Mouse (Mus musculus) naive thymus-derived CD4-positive, alpha-beta T cell, adult 2 months (primary cell): ENCODE measurements around the gene Cpn1.
"Not testable (repeated sequence)": the region's sequence is repeated elsewhere in the genome, so short reads cannot be mapped to it uniquely, and the experiment has no call there.

ENCODE experiments used
- DNase-seq: peaks from one replicate; pipeline ENCODE4 v3.0.0-alpha.2; 2011; ENCODE audit warnings: low read depth

Gene Cpn1

DNA sequence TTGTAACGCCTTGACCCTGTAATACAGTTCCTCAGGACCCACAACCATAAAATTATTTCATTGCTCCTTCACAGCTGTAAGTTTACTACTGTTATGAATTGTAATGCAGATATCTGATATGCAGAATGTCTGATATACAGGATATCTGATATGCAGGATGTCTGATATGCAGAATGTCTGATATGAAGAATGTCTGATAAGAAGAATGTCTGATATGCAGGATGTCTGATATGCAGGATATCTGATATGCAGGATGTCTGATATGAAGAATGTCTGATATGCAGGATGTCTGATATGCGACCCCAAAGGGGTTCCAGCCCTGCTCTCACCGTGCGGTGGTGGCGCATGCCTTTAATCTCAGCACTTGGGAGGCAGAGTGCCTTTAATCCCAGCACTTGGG, 4.4 kb downstream of the Cpn1 start:
- no peak for DNase-seq

DNA sequence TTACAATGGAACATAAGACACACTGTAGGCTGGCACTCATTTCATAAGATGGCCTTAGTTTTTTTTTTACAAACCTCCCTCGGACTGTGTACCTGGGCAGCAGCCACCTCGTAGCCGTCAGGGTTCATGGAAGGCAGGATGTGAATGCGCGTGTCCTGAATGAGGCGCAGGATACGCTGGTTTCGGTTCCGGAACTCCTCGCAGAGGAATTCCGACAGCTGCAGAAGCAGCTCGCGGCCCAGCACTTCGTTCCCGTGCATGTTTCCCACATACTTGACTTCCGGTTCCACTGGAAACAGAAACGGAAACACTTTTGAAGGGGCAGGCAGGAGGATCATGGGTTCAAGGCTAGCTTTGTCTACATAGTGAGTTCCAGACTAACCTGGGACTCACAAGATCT, 5.6 kb downstream of the Cpn1 start:
- no peak for DNase-seq

DNA sequence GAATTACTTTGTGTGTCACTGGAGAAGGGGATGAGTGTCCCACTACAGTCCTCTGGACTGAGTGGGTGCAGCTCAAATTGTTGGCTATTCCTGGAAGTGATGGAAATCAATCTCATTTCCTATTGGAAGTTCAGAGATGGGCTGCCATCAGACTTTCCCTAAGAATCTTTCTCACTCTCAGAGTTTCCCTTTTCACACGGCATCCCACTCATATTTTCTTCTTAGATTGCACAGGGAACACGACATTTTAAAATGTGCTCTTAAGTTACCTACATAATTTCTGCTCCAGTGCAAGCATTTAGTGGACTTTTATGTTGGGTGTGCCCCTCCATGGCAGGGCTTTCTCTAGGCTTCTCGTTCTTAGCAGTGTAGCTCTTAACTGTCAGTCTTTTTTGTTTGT, 8.6 kb downstream of the Cpn1 start:
- DNase-seq = no peak

DNA sequence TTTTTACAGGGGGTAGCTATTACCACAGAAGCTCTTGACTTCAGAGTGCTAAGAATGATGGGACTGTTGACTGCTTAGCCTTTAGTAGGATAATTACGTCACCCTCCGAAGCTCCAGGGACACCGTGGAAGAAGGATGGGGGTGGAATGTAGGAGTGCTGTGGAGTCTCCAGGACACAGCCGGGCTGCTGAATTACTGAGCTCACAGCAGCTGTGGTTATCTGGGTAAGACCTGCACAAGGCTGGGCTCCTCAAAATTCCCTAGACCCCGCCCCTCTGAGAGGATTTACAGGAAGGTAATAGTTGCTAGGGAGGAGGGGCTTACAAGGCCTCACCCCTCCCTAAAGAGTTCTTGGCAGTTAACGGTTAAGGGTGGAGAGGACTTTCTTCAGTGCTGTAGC, 9.7 kb downstream of the Cpn1 start:
- DNase-seq = no peak

DNA sequence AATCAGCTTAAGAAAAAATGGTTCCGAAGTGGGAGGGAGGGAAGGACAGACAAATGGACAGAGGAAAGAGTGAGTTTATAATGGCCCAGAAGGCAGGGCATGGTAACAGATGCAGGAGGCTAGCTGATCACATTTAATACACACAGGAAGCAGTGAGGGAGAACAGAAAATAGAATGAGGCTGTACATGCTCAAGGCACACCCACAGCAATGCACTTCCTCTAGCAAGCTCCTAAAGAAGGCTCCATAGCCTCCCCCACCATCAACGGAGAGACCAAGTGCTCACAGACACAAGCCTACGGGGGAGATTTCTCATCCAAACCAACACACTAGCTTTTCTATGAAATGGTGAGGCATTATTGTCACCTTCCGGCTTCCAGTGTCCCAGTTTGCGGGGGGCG, 12.1 kb downstream of the Cpn1 start:
- DNase-seq = no peak

DNA sequence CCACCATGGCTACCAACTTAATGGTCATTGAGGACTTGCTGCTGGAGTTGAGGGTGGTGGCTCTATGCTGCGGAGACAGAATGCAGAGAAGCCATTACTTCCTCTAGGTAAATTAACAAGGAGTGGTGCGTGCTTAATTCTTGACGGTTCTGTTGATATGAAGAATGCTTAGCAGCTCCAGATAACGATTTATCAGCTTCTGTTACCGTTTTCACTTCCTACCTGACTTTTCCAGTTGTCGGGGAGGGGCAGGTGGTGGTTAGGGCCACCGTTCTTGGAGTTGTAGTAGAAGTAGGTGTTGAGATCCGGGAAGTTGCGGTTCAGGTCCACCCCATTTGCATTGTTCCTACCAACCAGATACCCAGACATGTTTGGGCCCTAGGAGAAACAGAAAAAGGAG, 12.6 kb downstream of the Cpn1 start:
- DNase-seq = no peak

DNA sequence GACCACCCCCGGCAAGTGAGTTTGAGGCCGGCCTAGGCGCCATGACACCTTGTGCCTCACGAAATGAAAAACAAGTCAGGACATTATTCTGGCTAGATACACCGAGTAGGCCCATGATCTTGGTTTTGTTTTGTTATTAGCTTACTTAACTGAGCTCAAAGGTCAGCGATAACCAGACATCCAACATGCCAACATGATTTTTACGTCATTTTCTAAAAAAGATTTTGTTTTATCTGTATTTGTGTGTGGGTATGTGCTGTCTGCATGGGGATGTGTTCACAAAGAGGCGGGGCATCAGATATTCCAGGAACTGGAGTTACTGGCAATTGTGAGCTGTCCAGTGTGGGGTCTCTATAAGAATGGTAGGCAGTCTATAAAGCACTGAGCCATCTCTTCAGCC, 14.2 kb downstream of the Cpn1 start:
- no peak for DNase-seq

DNA sequence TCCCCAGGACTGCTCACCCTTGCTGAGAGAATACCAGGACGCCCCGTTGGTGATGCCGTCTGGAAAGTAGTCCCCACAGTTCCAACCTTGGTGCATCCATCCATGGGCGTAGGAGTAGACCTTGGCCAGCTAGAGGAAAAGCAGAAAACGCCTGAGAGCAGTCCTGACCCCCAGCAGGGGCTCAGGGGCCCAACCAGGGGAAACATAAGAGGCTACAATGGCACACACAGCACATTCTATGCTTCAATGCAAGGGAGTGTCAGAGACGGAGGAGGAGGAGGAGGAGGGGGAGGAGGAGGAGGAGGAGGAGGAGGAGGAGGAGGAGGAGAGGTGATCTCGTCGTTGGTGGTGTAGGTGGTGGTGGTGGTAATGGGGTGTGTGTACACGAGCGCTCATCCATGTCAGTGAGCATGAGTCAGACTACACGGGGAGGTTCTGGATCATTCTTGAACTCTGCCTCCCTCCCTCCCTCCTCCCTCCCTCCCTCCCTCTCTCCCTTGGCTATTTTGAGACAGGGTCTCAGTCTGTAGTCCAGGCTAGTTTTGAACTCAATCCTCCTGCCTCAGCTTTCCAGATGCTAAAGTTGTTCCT, 17.8 kb downstream of the Cpn1 start:
- DNase-seq = no peak

DNA sequence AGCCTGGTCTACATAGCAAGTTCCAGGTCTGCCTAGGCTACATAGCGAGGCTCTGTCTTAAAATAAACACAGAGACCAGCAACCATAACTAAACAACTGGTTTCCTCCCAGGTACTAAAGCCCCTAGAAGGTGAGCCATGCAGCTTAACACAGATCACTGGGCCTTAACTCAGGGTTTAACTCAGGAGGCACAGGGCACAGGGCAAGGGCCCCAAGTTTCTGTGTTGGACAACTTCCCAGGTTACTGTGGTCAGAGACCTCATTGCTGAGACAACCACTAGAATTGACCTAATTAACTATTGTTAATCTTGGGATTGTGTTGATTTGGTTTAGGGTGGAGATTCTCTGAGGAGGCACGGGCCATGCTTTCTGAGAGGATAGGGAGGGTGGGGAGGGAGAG, 19.9 kb downstream of the Cpn1 start:
- no peak for DNase-seq

DNA sequence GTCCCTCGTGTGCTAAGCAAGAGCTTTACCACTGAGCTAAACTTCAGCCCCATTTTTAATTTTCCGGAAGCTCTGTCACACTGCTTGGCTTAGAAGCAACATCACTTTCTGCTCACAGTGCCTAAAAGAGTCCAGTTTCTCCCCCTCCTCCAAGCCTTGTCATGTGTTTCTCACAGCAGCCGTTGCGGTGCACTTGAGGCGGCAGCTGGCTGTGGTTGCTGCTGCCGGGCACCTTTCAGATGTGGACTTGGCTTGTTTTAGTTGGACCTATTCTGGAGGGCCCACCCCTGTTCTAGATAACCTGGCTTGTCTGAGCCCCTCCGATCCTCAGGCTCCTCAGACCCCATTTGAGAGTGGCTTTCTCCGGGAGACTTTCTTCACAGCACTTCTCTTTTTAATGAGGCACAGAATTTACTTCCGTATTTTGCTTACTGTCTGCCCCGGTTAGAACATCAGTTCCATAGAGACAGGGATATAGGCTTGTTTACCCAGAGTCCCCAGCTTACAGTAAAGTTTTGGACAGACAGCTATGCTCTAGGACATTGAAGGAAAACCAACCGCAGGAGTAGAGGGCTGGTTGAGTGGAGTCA, 20.8 kb downstream of the Cpn1 start:
- peak; percentile 8 for DNase-seq

DNA sequence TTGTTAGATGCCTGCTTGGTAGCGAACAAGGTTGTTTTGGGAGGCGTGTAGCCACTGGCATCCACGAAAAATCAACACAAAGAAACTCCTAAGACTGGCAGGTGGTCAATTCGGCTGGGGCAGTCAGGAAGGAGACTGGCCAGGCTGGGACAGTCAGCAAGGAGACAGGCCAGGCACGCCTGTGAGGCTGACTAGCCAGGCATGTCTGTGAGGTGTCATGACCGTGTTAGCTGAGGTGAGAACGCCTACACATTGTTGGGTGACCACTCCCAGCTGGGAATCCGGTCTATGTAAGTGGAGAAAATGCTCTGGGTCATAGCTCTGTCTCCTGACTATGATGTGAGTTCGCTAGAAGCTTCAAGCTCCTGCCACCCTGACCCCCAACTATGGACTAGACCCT, 23.6 kb downstream of the Cpn1 start:
- no peak for DNase-seq

DNA sequence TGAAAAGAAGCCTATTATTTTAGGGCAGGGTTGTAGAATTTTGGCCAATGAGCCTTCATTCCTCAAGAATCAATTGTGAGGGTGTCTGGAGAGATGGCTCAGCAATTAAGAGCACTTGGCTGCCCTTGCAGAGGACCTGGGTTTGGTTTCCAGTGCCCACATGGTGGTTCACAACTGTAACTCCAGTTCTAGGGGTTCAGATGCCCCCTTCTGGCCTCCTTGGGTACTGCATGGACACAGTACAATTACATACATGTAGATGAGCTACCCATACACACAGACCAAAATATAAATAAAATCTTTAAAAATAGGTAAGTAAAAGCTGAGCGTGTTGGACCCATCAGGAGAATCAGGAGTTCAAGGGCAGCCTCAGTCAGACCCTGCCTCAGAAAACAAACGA, 25.2 kb downstream of the Cpn1 start:
- DNase-seq = peak; percentile 54

DNA sequence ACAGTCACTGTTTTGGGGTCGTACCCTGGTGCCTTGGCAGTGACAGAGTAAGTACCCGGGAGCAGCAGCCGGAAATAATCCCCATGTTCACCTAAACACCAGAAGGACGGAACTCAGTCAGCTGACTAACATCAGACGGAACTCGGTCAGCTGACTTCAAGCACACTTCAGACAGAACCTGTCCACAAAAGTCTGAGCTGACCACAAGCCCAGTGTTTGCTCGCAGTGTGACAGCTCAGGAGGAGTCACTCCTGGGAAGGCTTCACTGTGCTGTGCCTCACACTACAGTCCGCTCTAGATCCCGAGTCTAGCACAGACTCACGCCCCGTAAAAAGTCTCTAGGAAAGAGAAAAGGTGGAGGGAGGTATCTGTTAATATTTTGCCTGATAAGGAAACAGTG, 26.3 kb downstream of the Cpn1 start:
- DNase-seq = no peak

DNA sequence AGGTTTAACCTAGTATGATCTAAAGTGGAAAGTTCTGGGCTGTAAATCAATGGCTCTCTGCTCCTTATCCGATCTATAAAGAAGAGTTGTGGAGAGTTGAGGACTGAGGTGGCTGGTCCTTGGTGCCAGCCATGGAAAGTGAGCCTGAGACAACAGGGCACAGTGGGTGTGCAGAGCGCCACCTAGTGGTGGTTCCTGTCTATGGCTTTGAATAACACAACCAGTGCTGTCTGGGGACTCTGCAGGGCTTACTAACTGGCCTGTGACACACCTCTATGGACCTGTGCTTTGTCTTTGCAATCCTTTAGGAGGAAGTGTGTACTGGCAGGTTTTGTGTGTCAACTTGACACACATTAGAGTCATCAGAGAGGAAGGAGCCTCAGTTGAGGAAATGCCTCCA, 27.2 kb downstream of the Cpn1 start:
- peak; percentile 75 for DNase-seq

DNA sequence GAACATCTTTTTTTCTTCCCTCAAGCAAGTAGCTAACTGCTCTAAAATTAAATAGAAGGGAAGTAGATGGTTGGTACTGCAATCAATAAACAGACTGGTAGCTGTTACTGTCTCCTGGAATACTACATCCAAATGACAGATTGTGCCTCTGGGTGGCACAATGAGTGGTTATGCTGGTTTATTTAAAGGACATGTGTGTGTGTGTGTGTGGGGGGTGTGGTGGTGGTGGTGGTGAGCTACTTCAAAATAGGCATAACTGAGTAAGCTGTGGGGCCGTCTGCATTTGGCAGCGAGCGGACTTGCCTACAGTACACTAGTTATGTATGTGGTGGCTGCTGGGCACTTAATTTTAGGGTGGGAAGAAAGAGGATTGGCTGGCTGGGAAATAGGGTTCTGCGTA, 28.5 kb downstream of the Cpn1 start:
- no peak for DNase-seq

DNA sequence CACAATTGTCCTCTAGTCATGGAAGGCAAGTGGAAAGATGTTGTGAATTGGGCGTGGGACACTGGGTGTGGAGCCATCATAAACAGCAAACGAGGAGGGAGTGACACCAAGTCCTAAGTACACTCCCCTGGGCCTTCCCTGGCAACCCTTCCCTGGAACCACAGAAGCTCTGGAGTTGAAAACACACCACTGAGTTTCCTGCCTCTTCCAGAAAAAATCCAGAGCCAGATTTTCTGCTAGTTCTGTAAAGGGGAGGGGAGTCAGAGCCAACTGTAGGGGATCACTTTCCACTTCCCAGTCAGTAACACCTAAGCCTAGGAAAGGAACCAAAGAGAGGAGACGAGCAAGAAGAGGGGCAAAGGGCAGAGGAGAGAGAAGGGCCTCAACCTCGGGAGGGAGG, 29.0 kb downstream of the Cpn1 start:
- no peak for DNase-seq

DNA sequence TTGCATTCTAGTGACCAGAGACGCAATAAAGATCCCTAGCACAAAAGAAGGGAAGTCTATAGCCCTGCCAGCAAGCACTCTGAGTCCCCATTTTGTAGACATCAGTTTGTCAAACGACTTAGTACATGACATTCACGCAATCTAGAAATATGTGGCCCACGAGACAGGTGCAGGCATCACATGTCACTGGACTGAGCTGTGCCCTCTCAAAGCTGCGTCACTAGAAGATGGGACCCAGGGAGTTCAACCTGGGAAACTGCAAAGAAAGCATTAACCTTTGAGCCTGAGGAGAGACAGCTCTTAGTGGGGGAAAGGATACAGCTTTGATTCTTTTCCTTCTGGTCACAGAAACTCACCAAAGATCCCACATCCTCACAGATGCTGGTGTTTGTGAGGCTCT, 31.1 kb downstream of the Cpn1 start:
- no peak for DNase-seq

DNA sequence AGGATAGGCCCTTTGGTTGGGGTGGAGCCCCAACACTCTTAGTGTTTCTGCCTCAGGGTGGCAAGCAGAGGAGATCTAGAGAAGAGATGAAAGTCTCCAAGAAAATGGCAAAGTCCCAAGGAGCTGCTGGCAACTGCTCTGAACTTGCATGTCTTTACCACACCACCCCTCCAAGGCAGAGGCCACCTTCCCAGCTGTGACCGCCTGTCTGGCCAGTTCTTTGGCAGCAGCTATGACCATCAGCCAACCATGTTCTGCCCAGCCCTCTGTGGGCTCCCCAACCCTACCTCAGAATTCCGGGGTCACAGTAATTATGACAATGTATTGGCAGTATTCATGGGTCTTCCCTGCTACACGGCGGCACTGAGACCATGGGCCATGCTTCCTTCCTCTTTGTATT, 31.5 kb downstream of the Cpn1 start:
- no peak for DNase-seq

DNA sequence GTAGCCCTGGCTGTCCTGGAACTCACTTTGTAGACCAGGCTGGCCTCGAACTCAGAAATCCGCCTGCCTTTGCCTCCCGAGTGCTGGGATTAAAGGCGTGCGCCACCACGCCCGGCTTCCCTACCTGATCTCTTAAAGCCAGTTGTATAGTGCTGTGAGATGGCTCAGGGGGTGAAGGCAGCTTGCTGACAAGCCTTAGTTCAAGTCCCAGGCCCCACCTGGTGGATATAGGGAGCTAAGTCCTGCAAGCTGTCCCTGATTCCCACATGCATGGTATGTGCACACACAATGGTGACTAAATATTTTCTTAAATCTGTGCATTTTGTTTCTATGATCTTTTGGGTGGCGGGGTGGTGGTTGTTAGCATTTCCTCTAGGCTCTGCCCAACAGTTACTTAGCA, 33.4 kb downstream of the Cpn1 start:
- DNase-seq = not testable (repeated sequence)

DNA sequence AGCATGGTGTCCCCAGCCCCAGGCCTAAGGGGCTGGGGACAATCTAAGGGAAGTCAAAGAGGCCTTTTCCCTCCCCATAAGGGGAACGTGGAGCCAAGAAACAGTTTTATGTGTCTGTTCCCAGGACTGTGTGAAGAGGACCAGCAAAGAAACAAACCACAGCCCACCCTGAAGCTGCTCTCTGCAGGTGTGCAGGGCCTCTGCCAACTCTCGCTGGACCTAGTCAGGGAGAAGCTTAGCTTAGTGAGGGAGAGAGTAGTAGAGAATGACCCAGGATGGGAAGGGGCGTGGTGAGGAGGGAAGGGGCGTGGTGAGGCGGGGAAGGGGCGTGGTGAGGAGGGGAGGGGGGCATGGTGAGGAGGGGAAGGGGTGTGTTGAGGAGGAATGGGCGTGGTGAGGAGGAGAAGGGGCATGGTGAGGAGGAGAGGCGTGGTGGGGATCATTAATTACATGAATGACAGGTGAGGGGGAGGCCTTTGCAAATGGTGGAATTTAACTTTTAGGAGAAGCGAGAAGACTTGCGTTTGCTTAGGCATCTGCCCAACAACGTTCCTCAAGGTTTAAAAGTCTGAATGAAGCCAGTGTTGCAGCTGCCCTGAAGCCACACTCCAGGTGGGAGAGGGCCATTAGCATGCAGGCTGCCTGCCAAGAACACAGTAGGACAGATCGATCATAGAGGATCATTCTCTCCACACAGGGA, 37.1 kb downstream of the Cpn1 start:
- no peak for DNase-seq

DNA sequence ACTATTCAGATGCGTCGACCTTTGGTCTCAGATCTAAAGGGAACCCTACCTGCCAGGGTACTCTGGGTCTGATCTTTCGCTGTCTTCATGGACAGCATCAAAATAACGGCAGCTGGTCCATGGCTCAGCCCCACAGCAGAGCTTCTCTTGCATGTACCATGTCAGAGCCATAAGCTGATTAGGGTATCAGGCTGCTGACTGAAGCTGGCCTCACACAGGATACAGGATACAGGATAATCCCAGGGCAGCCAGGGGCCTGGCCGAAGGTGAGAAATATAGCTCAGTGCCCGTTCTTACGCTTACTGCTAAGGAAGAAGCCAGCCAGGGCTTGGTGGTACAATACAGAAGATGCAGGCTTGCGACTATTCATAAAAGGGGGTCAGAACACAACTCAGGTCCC, 41.8 kb downstream of the Cpn1 start:
- DNase-seq = no peak

DNA sequence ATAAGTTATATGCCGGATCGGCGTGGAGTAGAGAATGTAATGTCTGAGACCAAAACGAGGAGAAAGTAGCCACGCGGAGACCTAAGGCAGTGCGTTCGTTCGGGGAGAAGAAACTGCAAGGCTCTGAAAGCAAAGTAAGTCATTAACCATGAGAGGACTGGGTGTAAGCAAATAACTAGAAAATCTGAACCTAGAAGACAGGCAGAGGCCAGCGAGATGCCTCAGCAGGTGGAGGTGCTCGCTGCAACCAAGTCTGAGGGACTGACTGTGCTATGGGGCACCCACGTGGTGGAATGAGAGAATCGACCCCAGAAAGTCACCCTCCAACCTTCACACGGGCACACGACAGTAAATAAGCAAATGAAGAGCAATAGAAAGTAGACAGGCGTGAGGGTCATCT, 43.3 kb downstream of the Cpn1 start:
- no peak for DNase-seq

DNA sequence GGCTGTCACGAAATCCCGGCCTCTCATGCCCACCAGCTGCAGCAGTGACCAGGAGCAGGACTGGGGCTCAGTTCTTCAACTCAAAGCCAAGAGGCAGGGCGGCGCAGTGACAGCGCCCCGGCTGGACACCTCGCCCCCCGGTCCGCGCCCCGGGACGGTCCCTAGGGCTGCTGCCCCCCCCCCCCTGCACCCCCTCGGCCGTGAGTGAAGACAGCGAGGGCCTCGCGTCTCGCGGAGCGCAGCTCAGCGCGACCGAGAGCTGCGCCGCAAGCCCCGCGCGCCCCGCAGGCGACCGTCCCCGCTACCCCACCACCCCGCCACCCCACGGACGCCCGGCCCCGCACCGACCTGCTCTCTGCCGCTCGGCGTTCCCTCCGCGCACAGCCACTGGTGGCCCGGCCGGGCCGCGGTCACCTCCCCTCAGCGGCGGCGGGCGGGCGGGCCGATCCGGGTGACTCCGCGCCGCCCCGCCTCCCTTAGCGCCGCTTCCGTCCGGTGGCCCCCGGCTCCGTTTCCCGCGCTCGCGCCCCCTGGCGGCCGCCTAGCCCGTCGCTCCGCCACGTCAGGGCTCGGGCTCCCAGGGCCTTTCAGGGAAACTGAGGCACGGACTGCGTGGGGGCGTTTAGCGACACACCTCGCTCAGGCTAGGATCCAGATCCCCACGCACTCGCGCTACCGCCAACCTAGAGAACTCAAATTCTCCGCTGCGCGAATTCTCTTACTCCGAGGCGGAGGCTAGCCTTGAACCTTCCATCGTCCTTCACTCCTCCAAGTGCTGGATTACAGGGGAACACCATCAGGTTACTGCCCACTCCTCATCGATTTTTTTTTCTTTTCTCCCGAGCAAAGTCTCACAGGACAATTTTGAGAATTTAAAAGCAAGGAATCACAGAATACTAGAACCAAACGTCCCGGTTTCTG, 46.3 kb downstream of the Cpn1 start, which contains the start of gene Dnmbp:
TSS of gene Dnmbp (minus strand) at position 423 of the 921 bp plus-strand sequence.
- DNase-seq = peak; percentile 86
